Mouse (Mus musculus) v-Abl transformed pro-B cells (cell line): ENCODE measurements around the gene Ppfia1.

Experiments used
- in situ Hi-C, 2 experiments: fragments of 400-800 bp; cut with MboI; formaldehyde crosslinking; loops; one replicate each; pipeline ENCODE4 v1.15.1; 2025; ENCODE audit not compliant: unreplicated experiment in 2 of 2

Gene Ppfia1

GRCm38 (mm10) chr7:144558552-144558951 is 5.0 kb upstream of the Ppfia1 start:
- in situ Hi-C loops = loop anchor here (10.0 to 25.0 kb wide), 2 partner anchors 734 to 1496 kb away; partner anchors contain the start of genes Cd81 (in 2 of the 2), Tssc4 (in 2 of the 2), Dhcr7 (in 1 of the 2) and Nadsyn1 (in 1 of the 2)

DNA sequence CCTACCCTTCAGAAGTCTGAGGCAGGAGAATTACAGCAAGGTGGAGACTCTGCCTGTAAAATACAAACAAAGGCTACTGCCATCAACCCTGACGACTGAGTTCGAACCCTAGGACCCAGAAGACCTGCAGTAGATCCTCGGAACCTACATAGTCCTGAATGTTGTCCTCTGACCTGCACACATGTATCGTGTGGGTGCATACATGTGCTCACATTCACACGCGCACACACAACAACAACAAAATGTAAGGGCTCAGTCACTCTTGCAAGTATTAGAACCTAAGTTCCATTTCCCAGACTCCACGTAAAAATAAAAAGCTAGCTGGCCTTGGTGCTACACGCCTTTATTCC is 569 bp upstream of the Ppfia1 start:
- in situ Hi-C loops = loop anchor here (10.0 to 25.0 kb wide), 2 partner anchors 729 to 1492 kb away; partner anchors contain the start of genes Cd81 (in 2 of the 2), Tssc4 (in 2 of the 2), Dhcr7 (in 1 of the 2) and Nadsyn1 (in 1 of the 2)

DNA sequence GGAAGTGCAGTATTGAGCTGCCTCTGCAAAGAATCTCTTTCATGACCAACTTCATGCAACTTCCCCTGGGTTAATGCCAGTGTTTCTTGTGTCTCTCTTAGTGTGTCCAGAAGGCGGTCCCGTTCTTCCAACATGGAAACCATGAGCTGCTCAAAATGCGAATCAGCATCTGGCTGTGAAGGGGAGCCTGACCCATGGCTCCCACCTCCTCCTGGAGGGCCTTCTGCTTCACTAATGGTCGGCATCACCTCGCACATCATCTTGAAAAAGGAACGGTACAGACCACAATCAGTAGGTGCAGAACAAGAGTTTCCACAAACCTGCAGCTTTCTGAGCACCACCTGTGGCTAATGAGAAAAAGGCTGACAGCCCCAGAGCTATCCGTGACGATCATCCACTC is 1.3 kb downstream of the Ppfia1 start:
- in situ Hi-C loops = loop anchor here (10.0 to 25.0 kb wide), 2 partner anchors 727 to 1490 kb away; partner anchors contain the start of genes Cd81 (in 2 of the 2), Tssc4 (in 2 of the 2), Dhcr7 (in 1 of the 2) and Nadsyn1 (in 1 of the 2)

GRCm38 (mm10) chr7:144550811-144551210 is 2.7 kb downstream of the Ppfia1 start:
- in situ Hi-C loops = loop anchor here (10.0 to 25.0 kb wide), 2 partner anchors 726 to 1489 kb away; partner anchors contain the start of genes Cd81 (in 2 of the 2), Tssc4 (in 2 of the 2), Dhcr7 (in 1 of the 2) and Nadsyn1 (in 1 of the 2)

GRCm38 (mm10) chr7:144549904-144550566 is 3.5 kb downstream of the Ppfia1 start:
- in situ Hi-C loops = loop anchor here (10.0 to 25.0 kb wide), 2 partner anchors 725 to 1488 kb away; partner anchors contain the start of genes Cd81 (in 2 of the 2), Tssc4 (in 2 of the 2), Dhcr7 (in 1 of the 2) and Nadsyn1 (in 1 of the 2)

DNA sequence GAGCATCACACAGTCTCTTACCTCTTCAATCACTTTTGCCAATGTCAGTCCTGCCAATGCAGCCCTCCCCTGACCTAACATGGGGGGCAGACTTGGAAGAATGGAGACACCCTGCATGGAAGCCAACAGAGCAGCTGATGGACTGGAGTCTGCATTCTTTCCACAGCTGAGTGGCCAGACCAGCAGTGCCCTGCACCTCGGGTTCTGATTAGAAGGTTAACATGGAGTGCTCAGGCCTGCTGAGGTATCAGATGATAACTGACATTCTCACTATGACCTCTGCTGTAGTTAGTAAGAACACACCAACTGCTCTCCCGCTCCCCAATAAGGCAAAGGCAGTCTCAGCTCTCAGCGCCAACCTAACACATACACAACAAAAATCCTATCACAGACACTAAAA is 8.3 kb downstream of the Ppfia1 start:
- in situ Hi-C loops = no loop called here

DNA sequence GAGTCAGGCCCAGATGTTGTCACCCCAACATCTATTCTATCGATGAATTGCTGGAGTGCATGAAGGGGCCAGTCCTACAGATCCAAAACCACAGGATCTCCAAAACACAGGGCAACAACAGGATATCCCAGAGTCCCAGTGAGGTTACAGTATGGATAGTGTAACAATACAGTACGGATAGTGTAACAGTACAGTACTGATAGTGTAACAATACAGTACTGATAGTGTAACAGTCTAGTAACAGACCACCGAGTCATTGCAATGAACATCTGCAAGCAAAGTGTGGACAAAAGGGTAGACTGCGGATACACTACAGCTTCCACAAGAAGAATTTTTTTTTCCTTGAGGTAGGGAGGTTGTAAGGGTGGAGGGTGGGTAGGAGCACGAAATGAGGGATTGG is 12.2 kb downstream of the Ppfia1 start:
- in situ Hi-C loops = no loop called here

DNA sequence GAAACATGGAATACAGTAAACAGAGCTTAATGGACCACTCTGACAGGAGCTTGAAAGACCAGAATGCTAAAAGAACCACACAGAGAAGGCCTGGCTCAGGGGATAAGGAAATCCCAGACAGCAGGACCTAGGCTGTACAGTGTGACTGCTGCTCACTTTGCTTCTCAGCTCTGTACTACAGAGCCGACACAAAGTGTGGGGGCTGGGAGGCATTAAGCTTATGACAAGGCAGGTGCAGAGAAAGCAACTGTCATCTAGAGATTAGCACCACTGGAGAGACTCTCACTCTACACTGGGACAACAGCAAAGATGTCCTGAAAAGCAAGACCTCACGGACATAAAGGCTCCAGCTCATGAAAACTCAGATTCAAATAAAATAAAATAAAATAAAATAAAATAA is 14.4 kb downstream of the Ppfia1 start:
- in situ Hi-C loops = no loop called here

- in situ Hi-C loops = no loop called here
Observed at GRCm38 (mm10) chr7:144538030-144538644, 15.4 kb downstream of the Ppfia1 start.

GRCm38 (mm10) chr7:144536367-144536766 is 17.2 kb downstream of the Ppfia1 start:
- in situ Hi-C loops = no loop called here

GRCm38 (mm10) chr7:144534773-144535172 is 18.8 kb downstream of the Ppfia1 start:
- in situ Hi-C loops = no loop called here

DNA sequence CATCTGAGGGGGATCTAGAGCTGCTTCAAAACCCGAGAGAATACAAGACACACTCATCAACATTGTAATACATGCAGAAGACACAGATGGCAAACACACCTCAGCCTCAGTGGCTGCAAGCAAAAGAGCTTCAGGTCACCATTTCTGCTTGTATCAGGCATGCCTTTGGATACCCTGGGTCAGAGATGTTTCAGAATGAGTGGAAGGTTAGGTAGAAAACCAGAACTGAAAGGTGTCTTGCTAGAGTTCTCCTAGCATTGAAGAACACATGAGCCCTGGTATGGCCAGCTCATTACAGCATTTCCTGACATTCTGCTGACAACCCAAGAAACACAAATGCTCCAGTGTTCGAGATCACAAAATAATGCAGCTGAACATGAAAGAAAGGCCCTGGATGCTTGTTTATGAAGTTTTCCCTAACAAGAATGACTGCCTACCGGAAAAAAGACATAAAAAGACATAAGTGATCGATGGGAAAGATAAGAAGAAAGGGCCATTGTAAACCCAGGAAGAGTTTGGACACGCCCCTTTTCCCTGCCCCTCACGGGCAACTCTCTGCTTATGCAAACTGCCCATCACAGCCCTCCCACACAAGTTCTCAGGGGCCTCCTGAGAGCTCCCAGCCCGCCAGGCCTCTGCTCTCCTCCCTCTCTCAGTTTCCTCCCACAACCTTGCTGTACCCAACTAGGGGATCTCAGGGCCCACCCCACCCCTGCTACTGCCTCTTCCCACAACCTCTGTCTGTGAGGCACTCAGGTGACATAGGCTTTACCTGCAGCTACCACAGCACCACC is 21.7 kb downstream of the Ppfia1 start:
- in situ Hi-C loops = no loop called here

DNA sequence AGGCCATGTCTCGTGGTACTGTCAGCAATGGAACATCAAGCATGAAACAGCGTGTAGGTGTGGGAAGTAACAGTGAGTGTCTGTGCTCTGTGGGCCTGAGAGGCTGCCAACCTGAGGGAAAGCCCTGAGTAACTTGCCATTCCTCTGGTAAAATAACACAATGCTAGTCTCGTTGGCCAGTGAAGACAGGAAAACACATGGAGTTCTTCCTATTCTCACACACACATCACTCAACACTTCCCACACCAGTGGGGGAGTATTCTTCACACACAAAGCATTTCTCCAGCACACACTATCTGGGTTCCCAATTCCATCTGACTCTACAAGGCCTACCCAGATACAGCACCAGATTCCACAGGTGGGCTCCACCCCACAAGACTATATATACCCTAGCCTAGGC is 23.7 kb downstream of the Ppfia1 start:
- in situ Hi-C loops = no loop called here

- in situ Hi-C loops = no loop called here
Observed at GRCm38 (mm10) chr7:144527723-144528221, 25.8 kb downstream of the Ppfia1 start.

GRCm38 (mm10) chr7:144526649-144527048 is 26.9 kb downstream of the Ppfia1 start:
- in situ Hi-C loops = no loop called here

- in situ Hi-C loops = no loop called here
Observed at GRCm38 (mm10) chr7:144524427-144525191, 28.9 kb downstream of the Ppfia1 start.

DNA sequence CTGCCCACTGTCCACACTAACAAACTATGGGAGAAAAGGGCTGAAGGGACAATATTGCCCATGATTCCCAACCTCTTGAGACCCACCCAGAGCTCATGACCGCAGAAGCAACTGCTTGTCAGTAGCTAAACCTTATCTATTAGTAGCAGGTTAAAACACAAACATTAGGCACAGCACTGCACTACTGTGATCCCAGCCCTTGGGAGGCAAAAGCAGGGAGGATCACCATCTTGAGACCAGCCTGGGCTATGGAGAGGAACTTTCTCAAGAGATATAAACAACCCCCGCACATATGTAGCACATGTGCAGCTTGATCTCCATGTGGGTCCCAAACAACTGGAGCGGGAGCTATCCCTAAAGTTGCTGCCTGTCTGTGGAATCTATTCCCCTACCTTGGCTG is 30.1 kb downstream of the Ppfia1 start:
- in situ Hi-C loops = no loop called here

GRCm38 (mm10) chr7:144521927-144522326 is 31.6 kb downstream of the Ppfia1 start:
- in situ Hi-C loops = no loop called here

DNA sequence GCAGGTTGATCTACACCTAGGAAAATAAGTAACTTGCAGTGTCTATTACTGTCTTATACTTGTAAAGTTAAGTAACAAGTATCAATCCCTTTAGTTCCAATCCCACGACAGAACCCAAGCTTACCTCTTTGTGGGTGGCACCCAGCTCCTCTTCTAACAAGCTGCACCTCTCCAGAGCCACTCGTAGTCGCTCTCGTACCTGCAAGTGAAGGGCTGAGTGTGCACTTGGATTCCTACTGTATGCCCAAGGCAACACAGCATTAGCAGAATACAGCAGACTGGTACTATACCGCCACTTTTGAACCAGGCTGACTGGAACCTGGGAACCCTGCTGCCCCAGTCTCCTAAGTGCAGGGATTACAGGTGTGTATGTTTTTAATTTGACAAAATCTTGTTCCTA is 33.7 kb downstream of the Ppfia1 start:
- in situ Hi-C loops = no loop called here

- in situ Hi-C loops = no loop called here
Observed at GRCm38 (mm10) chr7:144516711-144517110, 36.8 kb downstream of the Ppfia1 start.
